Mouse (Mus musculus) liver, embryonic 13.5 days (tissue): ENCODE results near the gene Vinac1. TPM values are rescaled to one million over a fixed set of nuclear protein-coding genes. Genes with fewer than 3 reads are reported as not detected.

ENCODE experiments used
- ATAC-seq: fragments of 200-750 bp; cut with Nextera tagmentation; 2 replicates; pipeline ENCODE4 v1.8.0; 2017; ENCODE audit warnings: low read depth, mild to moderate bottlenecking, moderate number of reproducible peaks, moderate library complexity
- DNase-seq: peaks from one replicate; pipeline ENCODE4 v3.0.0; 2022
- H3K27ac ChIP-seq: fragments of 300-500 bp; sonication (generic); 2 replicates; pipeline ENCODE4 v1.5.1; 2015; ENCODE audit warnings: moderate library complexity, mild to moderate bottlenecking, inconsistent platforms
- H3K27me3 ChIP-seq: fragments of 300-500 bp; sonication (generic); 2 replicates; pipeline ENCODE4 v1.6.1; 2015; ENCODE audit warnings: mild to moderate bottlenecking, inconsistent platforms
- H3K36me3 ChIP-seq: fragments of 300-500 bp; sonication (generic); 2 replicates; pipeline ENCODE4 v1.6.1; 2015; ENCODE audit warnings: mild to moderate bottlenecking, inconsistent platforms
- H3K4me1 ChIP-seq: fragments of 300-500 bp; sonication (generic); replicated peaks from 2 replicates; pipeline ENCODE4 v1.6.1; 2015; ENCODE audit warnings: inconsistent platforms
- H3K4me2 ChIP-seq: fragments of 300-500 bp; sonication (generic); 2 replicates; pipeline ENCODE4 v1.6.1; 2015; ENCODE audit warnings: inconsistent platforms, mild to moderate bottlenecking, moderate library complexity
- H3K4me3 ChIP-seq: fragments of 300-500 bp; sonication (generic); replicated peaks from 2 replicates; pipeline ENCODE4 v1.5.1; 2015; ENCODE audit warnings: mild to moderate bottlenecking, inconsistent platforms
- H3K9ac ChIP-seq: fragments of 300-500 bp; sonication (generic); 2 replicates; pipeline ENCODE4 v1.6.1; 2015; ENCODE audit warnings: mild to moderate bottlenecking, inconsistent platforms
- H3K9me3 ChIP-seq: fragments of 300-500 bp; sonication (generic); replicated peaks from 2 replicates; pipeline ENCODE4 v1.6.1; 2016; ENCODE audit warnings: inconsistent platforms
- WGBS: fragments of 180-500 bp; shearing (Covaris S2); methylation state at CpG from one replicate; pipeline ENCODE4 v1.1.7; 2015; ENCODE audit not compliant: insufficient replicate concordance; 5-methylcytosine and 5-hydroxymethylcytosine counted together
- polyA plus RNA-seq: library from polyadenylated mRNA; unstranded; fragments of >200 nt; fragmentation: Nextera tagmentation; extraction: Ambion mirVana; gene quantifications from 2 replicates; pipeline ENCODE4 v1.2.1, GENCODE M21; 2015

Vinac1 gene
- polyA plus RNA-seq, 1 experiment from 2014 or later = not detected

DNA sequence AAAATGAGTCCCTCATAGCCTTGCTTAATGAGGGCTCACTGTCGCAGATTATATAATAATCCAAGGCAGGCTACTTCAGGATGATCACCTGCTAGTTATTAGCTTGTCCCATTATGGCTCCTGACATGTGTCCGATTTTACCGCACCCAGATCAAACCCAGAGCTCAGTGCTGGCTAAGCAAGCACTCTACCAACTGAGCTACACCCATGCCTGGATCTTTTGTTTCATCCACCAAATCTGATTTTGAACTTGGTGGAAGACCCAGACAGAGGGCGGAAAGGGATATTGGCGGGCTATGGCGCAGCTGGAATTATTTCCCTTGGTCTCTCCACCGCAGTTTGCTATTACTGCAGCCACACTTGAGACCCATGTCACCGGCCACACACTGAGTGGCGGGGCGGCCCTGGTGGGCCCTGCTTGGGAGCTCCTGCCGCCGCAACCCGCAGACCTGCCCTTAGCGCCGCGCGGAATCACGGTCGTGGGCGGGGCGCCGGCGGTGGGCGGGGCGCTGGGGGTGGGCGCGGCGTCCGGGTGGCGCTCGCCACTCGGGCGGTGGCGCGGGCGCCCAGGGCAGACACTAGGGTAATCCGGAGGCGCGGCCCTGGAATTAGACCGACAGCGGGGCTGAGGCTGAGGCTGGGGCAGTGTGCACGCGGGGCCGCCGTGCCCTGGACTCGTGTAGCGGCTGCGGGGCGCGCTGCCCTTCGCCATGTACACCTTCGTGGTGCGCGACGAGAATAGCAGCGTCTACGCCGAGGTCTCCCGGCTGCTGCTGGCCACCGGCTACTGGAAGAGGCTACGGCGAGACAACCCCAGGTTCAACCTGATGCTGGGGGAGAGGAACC, 17.7 kb upstream of the Vinac1 start, which contains the start of gene Ttl:
Ttl (plus strand) TSS at position 506 of the 846 bp plus-strand sequence.
- WGBS = 3% methylated on average over 56 of the region's 62 CpGs
- Histone ChIP-seq H3K9me3 (no peaks in the 10 kb centered on the region), H3K4me2 (peak within 1 kb of the TSS; percentile 98), H3K9ac (peak within 1 kb of the TSS; percentile 80), H3K27me3 (peaks cover 4% of the 10 kb centered on the region; the same call in 1 of the 2 replicates), H3K4me3 (peak within 1 kb of the TSS; percentile 75), H3K27ac (peak within 1 kb of the TSS; percentile 6; the same call in 1 of the 2 replicates), H3K4me1 (peaks cover 20% of the 10 kb centered on the region), H3K36me3 (no peaks in the 10 kb centered on the region)
- ATAC-seq = peak; percentile 92
- peak; percentile 63 for DNase-seq

GRCm38 (mm10) chr2:129061456-129062059, 13.6 kb upstream of the Vinac1 start:
- Histone ChIP-seq H3K4me3 (no peak overlapping the region), H3K27me3 (peaks cover 6% of the 10 kb centered on the region; the same call in 1 of the 2 replicates), H3K9ac (no peak overlapping the region), H3K27ac (no peak overlapping the region), H3K9me3 (no peaks in the 10 kb centered on the region), H3K4me1 (peaks cover 36% of the 10 kb centered on the region), H3K36me3 (no peaks in the 10 kb centered on the region), H3K4me2 (no peak overlapping the region)
- ATAC-seq (no peak), DNase-seq (no peak)
- 66% methylated on average over 10 of the region's 10 CpGs for WGBS

- peak overlapping the region; percentile 24; the same call in 1 of the 2 replicates for H3K4me3 ChIP-seq
- peaks cover 22% of the 10 kb centered on the region for H3K4me1 ChIP-seq
- peak; percentile 100 for ATAC-seq
- no peaks in the 10 kb centered on the region for H3K36me3 ChIP-seq
- peaks cover 6% of the 10 kb centered on the region; the same call in 1 of the 2 replicates for H3K27me3 ChIP-seq
- peak overlapping the region; percentile 54 for H3K9ac ChIP-seq
- peak overlapping the region; percentile 57 for H3K4me2 ChIP-seq
- no peaks in the 10 kb centered on the region for H3K9me3 ChIP-seq
- H3K27ac ChIP-seq = peak overlapping the region; percentile 44
- peak; percentile 34 for DNase-seq
- WGBS = 42% methylated on average over 6 of the region's 6 CpGs
Observed at GRCm38 (mm10) chr2:129057920-129058361, 10.0 kb upstream of the Vinac1 start.

GRCm38 (mm10) chr2:129057256-129057655, 9.3 kb upstream of the Vinac1 start:
- no peak overlapping the region for H3K27ac ChIP-seq
- no peak overlapping the region for H3K9ac ChIP-seq
- no peaks in the 10 kb centered on the region for H3K36me3 ChIP-seq
- H3K4me3 ChIP-seq = no peak overlapping the region
- no peak overlapping the region for H3K4me2 ChIP-seq
- WGBS = 86% methylated on average over 8 of the region's 8 CpGs
- ATAC-seq (no peak), DNase-seq (no peak)
- H3K27me3 ChIP-seq = peaks cover 6% of the 10 kb centered on the region; the same call in 1 of the 2 replicates
- H3K4me1 ChIP-seq = peaks cover 22% of the 10 kb centered on the region
- H3K9me3 ChIP-seq = no peaks in the 10 kb centered on the region

GRCm38 (mm10) chr2:129056597-129056996, 8.6 kb upstream of the Vinac1 start:
- no peak for ATAC-seq
- Histone ChIP-seq H3K27me3 (peaks cover 6% of the 10 kb centered on the region; the same call in 1 of the 2 replicates), H3K9me3 (no peaks in the 10 kb centered on the region), H3K9ac (no peak overlapping the region), H3K36me3 (no peaks in the 10 kb centered on the region), H3K27ac (no peak overlapping the region), H3K4me3 (no peak overlapping the region), H3K4me2 (no peak overlapping the region), H3K4me1 (peaks cover 22% of the 10 kb centered on the region)
- WGBS = 42% methylated on average over 9 of the region's 9 CpGs
- DNase-seq = no peak

- Histone ChIP-seq H3K9me3 (no peaks in the 10 kb centered on the region), H3K4me2 (no peak overlapping the region), H3K27me3 (peaks cover 6% of the 10 kb centered on the region; the same call in 1 of the 2 replicates), H3K4me1 (peaks cover 22% of the 10 kb centered on the region), H3K36me3 (no peaks in the 10 kb centered on the region), H3K27ac (no peak overlapping the region), H3K4me3 (no peak overlapping the region), H3K9ac (no peak overlapping the region)
- 81% methylated on average over 6 of the region's 6 CpGs for WGBS
- no peak for ATAC-seq
- DNase-seq = no peak
Observed at GRCm38 (mm10) chr2:129055741-129056140, 7.8 kb upstream of the Vinac1 start.

DNA sequence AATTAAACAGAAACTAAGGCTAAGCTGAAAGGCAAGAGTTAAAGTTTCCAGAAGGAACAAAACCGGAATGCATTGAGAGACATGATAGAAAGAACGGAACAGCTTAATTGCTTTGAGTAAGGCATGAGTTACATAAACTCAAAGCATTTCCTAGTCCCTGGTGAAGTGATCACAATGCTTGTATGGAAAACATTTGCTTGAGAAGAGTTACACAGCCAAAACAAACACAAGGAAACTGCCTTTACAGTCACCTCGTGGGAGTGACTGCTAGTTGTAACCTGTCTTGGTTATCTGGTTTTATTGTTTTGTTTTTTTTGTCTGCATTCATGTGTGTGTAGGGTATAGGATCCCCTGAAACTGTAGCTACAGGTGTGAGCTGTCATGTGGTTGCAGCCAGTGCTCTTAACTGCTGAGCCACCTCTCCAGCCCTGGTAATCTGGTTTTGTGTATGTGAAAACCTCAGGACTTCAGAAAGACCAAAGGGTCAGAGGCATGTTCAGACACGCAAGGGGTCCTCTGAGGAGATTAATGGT, 4.5 kb upstream of the Vinac1 start:
- DNase-seq = no peak
- no peak overlapping the region for H3K27ac ChIP-seq
- 58% methylated on average over 4 of the region's 4 CpGs for WGBS
- peaks cover 9% of the 10 kb centered on the region for H3K4me1 ChIP-seq
- H3K36me3 ChIP-seq = no peaks in the 10 kb centered on the region
- H3K4me2 ChIP-seq = no peak overlapping the region
- no peak overlapping the region for H3K9ac ChIP-seq
- no peak for ATAC-seq
- no peak overlapping the region for H3K4me3 ChIP-seq
- H3K27me3 ChIP-seq = peaks cover 3% of the 10 kb centered on the region; the same call in 1 of the 2 replicates
- H3K9me3 ChIP-seq = no peaks in the 10 kb centered on the region

GRCm38 (mm10) chr2:129046846-129047196, 1.2 kb downstream of the Vinac1 start:
- Histone ChIP-seq H3K36me3 (no peaks in the 10 kb centered on the region), H3K27ac (no peak overlapping the region), H3K4me3 (no peak overlapping the region), H3K4me2 (no peak overlapping the region), H3K4me1 (no peaks in the 10 kb centered on the region), H3K9me3 (no peaks in the 10 kb centered on the region), H3K9ac (no peak overlapping the region), H3K27me3 (peaks cover 3% of the 10 kb centered on the region; the same call in 1 of the 2 replicates)
- ATAC-seq = no peak
- WGBS = 70% methylated on average over 4 of the region's 4 CpGs
- no peak for DNase-seq

- ATAC-seq (no peak), DNase-seq (no peak)
- H3K9ac ChIP-seq = no peak overlapping the region
- no peaks in the 10 kb centered on the region for H3K4me1 ChIP-seq
- peaks cover 5% of the 10 kb centered on the region for H3K27me3 ChIP-seq
- H3K27ac ChIP-seq = no peak overlapping the region
- H3K9me3 ChIP-seq = no peaks in the 10 kb centered on the region
- no peaks in the 10 kb centered on the region for H3K36me3 ChIP-seq
- WGBS = 64% methylated on average over 6 of the region's 6 CpGs
- H3K4me3 ChIP-seq = no peak overlapping the region
- no peak overlapping the region for H3K4me2 ChIP-seq
Observed at GRCm38 (mm10) chr2:129046172-129046845, 1.7 kb downstream of the Vinac1 start.

GRCm38 (mm10) chr2:129040567-129040966, 7.4 kb downstream of the Vinac1 start:
- no peak overlapping the region for H3K4me2 ChIP-seq
- 6% methylated on average over 6 of the region's 6 CpGs for WGBS
- no peak for ATAC-seq
- no peak overlapping the region for H3K4me3 ChIP-seq
- H3K4me1 ChIP-seq = peaks cover 9% of the 10 kb centered on the region
- peaks cover 56% of the 10 kb centered on the region for H3K27me3 ChIP-seq
- H3K9ac ChIP-seq = no peak overlapping the region
- no peaks in the 10 kb centered on the region for H3K36me3 ChIP-seq
- no peak for DNase-seq
- no peak overlapping the region for H3K27ac ChIP-seq
- no peaks in the 10 kb centered on the region for H3K9me3 ChIP-seq
